In genomic region chr8:70629574-70630531, GRCm38 (mm10) we compare ENCODE assay signal across 8 mouse cellular contexts. TPM values are rescaled to one million over a fixed set of nuclear protein-coding genes. Genes with fewer than 3 reads are reported as not detected.
DNase-seq lines count a peak whose midpoint lies in the region; ATAC-seq and TF ChIP-seq lines count a peak whose summit lies in the region.

No protein-coding gene starts in this region.

- peak; percentile 28; the same call in 1 of the 2 replicates for TF ChIP-seq POLR2A in lung, adult 2 months (IDR thresholded peaks at IDR 0.05; ENCODE audit: borderline replicate concordance, extremely low read depth, low read depth, low read length)

- H3K4me1 ChIP-seq in forebrain, embryonic 15.5 days, result peaks cover 25% of the 10 kb centered on the region
- H3K4me1 ChIP-seq in lung, adult 2 months (ENCODE audit: control insufficient read depth, insufficient read depth, low read length), result peaks cover 12% of the 10 kb centered on the region
- peaks cover 28% of the 10 kb centered on the region for H3K4me1 ChIP-seq in neural tube, embryonic 15.5 days

- H3K9me3 ChIP-seq in forebrain, embryonic 15.5 days, result no peaks in the 10 kb centered on the region
- no peaks in the 10 kb centered on the region for H3K9me3 ChIP-seq in neural tube, embryonic 15.5 days (replicated peaks)

- H3K9ac ChIP-seq in forebrain, embryonic 15.5 days (replicated peaks), result peak overlapping the region; percentile 45
- peak overlapping the region; percentile 51 for H3K9ac ChIP-seq in neural tube, embryonic 15.5 days (replicated peaks)

- peak overlapping the region; percentile 46 for H3K4me3 ChIP-seq in forebrain, embryonic 15.5 days
- peak overlapping the region; percentile 62 for H3K4me3 ChIP-seq in layer of hippocampus, adult 2 months
- H3K4me3 ChIP-seq in lung, adult 2 months (replicated peaks; ENCODE audit: extremely low read depth, low read depth, low read length), result peak overlapping the region; percentile 66
- peak overlapping the region; percentile 50 for H3K4me3 ChIP-seq in neural tube, embryonic 15.5 days (replicated peaks)

- intact Hi-C loops in heart, postnatal 25 days (cut with DNase I), result loop anchor here (1.0 to 2.0 kb wide), 3 partner anchors 17 to 71 kb away; no protein-coding TSS in a partner anchor

- H3K27me3 ChIP-seq in forebrain, embryonic 15.5 days, result 0 out of 2 replicates have a peak, but pooled peaks cover 6% of the 10 kb centered on the region
- H3K27me3 ChIP-seq in neural tube, embryonic 15.5 days (replicated peaks), result peaks cover 9% of the 10 kb centered on the region; the same call in 1 of the 2 replicates

- under 1% methylated on average over 60 of the region's 60 CpGs for WGBS in forebrain, embryonic 15.5 days
- 2% methylated on average over 60 of the region's 60 CpGs for WGBS in lung, adult 2 months
- WGBS in neural tube, embryonic 15.5 days, result under 1% methylated on average over 60 of the region's 60 CpGs

- H3K27ac ChIP-seq in forebrain, embryonic 15.5 days (replicated peaks), result peak overlapping the region; percentile 52
- H3K27ac ChIP-seq in layer of hippocampus, adult 2 months, result peak overlapping the region; percentile 94
- peak overlapping the region; percentile 76 for H3K27ac ChIP-seq in neural tube, embryonic 15.5 days (replicated peaks)

- peak; percentile 94 for ATAC-seq in forebrain, embryonic 15.5 days (replicated peaks)
- peak; percentile 91 for ATAC-seq in neural tube, embryonic 15.5 days (ENCODE audit: low FRiP score)

- no peaks in the 10 kb centered on the region for H3K36me3 ChIP-seq in forebrain, embryonic 15.5 days
- H3K36me3 ChIP-seq in neural tube, embryonic 15.5 days, result no peaks in the 10 kb centered on the region

- peak overlapping the region; percentile 56 for H3K4me2 ChIP-seq in forebrain, embryonic 15.5 days (replicated peaks)
- peak overlapping the region; percentile 78 for H3K4me2 ChIP-seq in neural tube, embryonic 15.5 days

- peak; percentile 97 for DNase-seq in ES-CJ7 (ENCODE audit: low read depth, low spot score)
- DNase-seq in cerebellum, adult 11-12 months, result peak; percentile 93
- peak; percentile 79 for DNase-seq in heart, postnatal 25 days (ENCODE audit: low spot score)
- DNase-seq in layer of hippocampus, adult 2 months (ENCODE audit: low spot score in 2 of 2), result peak; percentile 88 to 89
- peak; percentile 90 for DNase-seq in lung, adult 2 months
- peak; percentile 89 for DNase-seq in testis, postnatal 10 days (ENCODE audit: low spot score)

- peak; percentile 98 for TF ChIP-seq CTCF in layer of hippocampus, adult 2 months (conservative IDR thresholded peaks at IDR 0.05)
- peak; percentile 90 for TF ChIP-seq CTCF in lung, adult 2 months (IDR thresholded peaks at IDR 0.05; ENCODE audit: insufficient read depth, low read length)

RNA-seq across cellular contexts. Expression of gene Gdf15, which starts 2.4 kb away (rescaled TPM):
- polyA plus RNA-seq in forebrain, embryonic 15.5 days (2015; fragmentation: Nextera tagmentation; extraction: Ambion mirVana), result not detected in 2 replicates
- under 1 TPM; 0.56 to 0.73 TPM for total RNA-seq in heart, postnatal 25 days (2021)
- under 1 TPM in 1 of 2 experiments, not detected in 1; 0.25 TPM for total RNA-seq in layer of hippocampus, adult 2 months (2021)
- 5.4 and 6.6 TPM in 2 replicates for polyA plus RNA-seq in lung, adult 2 months (2012; rRNA removed)
- 0.22 TPM in 2 replicates for polyA plus RNA-seq in neural tube, embryonic 15.5 days (2015; fragmentation: Nextera tagmentation; extraction: Ambion mirVana)

RNA-seq across cellular contexts. Expression of gene Lrrc25, which starts 13.9 kb away (rescaled TPM):
- polyA plus RNA-seq in forebrain, embryonic 15.5 days (2015; fragmentation: Nextera tagmentation; extraction: Ambion mirVana), result 0.74 and 1.3 TPM in 2 replicates
- 1 to 10 TPM; 1.4 to 1.5 TPM for total RNA-seq in heart, postnatal 25 days (2021)
- total RNA-seq in layer of hippocampus, adult 2 months (2021), result under 1 TPM; 0.54 to 0.97 TPM
- 10.4 and 10.5 TPM in 2 replicates for polyA plus RNA-seq in lung, adult 2 months (2012; rRNA removed)
- 1.5 and 2.6 TPM in 2 replicates for polyA plus RNA-seq in neural tube, embryonic 15.5 days (2015; fragmentation: Nextera tagmentation; extraction: Ambion mirVana)

RNA-seq across cellular contexts. Expression of gene Ssbp4, which starts 21.2 kb away (rescaled TPM):
- 114 TPM in 2 replicates for polyA plus RNA-seq in forebrain, embryonic 15.5 days (2015; fragmentation: Nextera tagmentation; extraction: Ambion mirVana)
- total RNA-seq in heart, postnatal 25 days (2021), result 10 to 100 TPM; 37.0 to 37.7 TPM
- 100 to 1,000 TPM; 274 to 297 TPM for total RNA-seq in layer of hippocampus, adult 2 months (2021)
- 228 and 351 TPM in 2 replicates for polyA plus RNA-seq in lung, adult 2 months (2012; rRNA removed)
- polyA plus RNA-seq in neural tube, embryonic 15.5 days (2015; fragmentation: Nextera tagmentation; extraction: Ambion mirVana), result 170 and 175 TPM in 2 replicates

RNA-seq across cellular contexts. Expression of gene Pgpep1, which starts 30.3 kb away (rescaled TPM):
- polyA plus RNA-seq in forebrain, embryonic 15.5 days (2015; fragmentation: Nextera tagmentation; extraction: Ambion mirVana), result 63.6 and 70.2 TPM in 2 replicates
- 10 to 100 TPM; 46.8 to 47.5 TPM for total RNA-seq in heart, postnatal 25 days (2021)
- total RNA-seq in layer of hippocampus, adult 2 months (2021), result 10 to 100 TPM; 25.4 to 29.1 TPM
- polyA plus RNA-seq in lung, adult 2 months (2012; rRNA removed), result 32.2 and 33.7 TPM in 2 replicates
- polyA plus RNA-seq in neural tube, embryonic 15.5 days (2015; fragmentation: Nextera tagmentation; extraction: Ambion mirVana), result 78.6 TPM in 2 replicates

RNA-seq across cellular contexts. Expression of gene Isyna1, which starts 35.7 kb away (rescaled TPM):
- polyA plus RNA-seq in forebrain, embryonic 15.5 days (2015; fragmentation: Nextera tagmentation; extraction: Ambion mirVana), result 116 TPM in 2 replicates
- 10 to 100 TPM; 21.5 to 25.1 TPM for total RNA-seq in heart, postnatal 25 days (2021)
- total RNA-seq in layer of hippocampus, adult 2 months (2021), result 10 to 100 TPM; 41.4 to 46.4 TPM
- polyA plus RNA-seq in lung, adult 2 months (2012; rRNA removed), result 102 and 112 TPM in 2 replicates
- 137 and 142 TPM in 2 replicates for polyA plus RNA-seq in neural tube, embryonic 15.5 days (2015; fragmentation: Nextera tagmentation; extraction: Ambion mirVana)

Comparison
In these comparisons a context has a peak if more than half of its experiments do, and no peak if none do; other contexts are left out.
1. Peak in every context shown above with its lines: DNase-seq, ATAC-seq, H3K4me3 ChIP-seq and H3K27ac ChIP-seq.